Mouse (Mus musculus): ENCODE results near the gene Gm11111.

The Gm11111 gene

GRCm38 (mm10) chr5:98585915-98586314 is 33.4 kb downstream of the Gm11111 start:
- no peak for DNase-seq

Data from cerebellum, adult 11 months (tissue).